Mouse (Mus musculus): ENCODE data around the gene Capn8. TPM values are rescaled to one million over a fixed set of nuclear protein-coding genes. Genes with fewer than 3 reads are reported as not detected.

Capn8 gene
- polyA plus RNA-seq, 1 experiment = 0.03 TPM

DNA sequence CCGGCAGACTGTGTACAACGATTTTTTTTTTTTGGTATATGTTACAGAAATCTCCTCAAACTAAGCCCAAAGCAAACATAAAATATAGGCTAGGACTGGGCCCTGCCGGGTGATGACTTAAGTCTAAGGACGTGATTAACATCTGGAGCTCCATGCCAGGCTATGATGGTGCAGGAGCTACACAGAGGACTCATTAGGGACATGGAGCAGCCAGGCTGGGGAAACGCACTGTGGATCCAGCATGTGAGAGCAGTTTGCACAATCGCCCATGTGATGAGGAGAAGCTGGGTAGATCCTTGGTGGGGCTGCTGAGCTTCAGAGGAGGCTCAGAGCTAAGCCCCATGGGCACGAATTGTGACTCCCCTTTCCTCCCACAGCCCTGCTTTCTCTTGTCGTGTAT lies 14.0 kb upstream of the Capn8 start:
- 76% methylated on average over 8 of the region's 8 CpGs for WGBS
- no peak for DNase-seq
- TF ChIP-seq POLR2A (IDR thresholded peaks at IDR 0.05; ENCODE audit: low read depth, low read length) (no peak), CTCF (conservative IDR thresholded peaks at IDR 0.05; ENCODE audit: insufficient read depth, insufficient read length, low read depth, low read length) (no peak)
- no peaks in the 10 kb centered on the region for H3K4me1 ChIP-seq (ENCODE audit: control insufficient read depth, insufficient read depth, low read length)
- H3K4me3 ChIP-seq (ENCODE audit: insufficient read depth, low read depth, low read length) = no peak overlapping the region
- H3K27ac ChIP-seq (ENCODE audit: insufficient read depth, low read depth, low read length) = no peak overlapping the region
- H3K27me3 ChIP-seq (replicated peaks; ENCODE audit: control insufficient read depth, insufficient read depth, low read length) = no peaks in the 10 kb centered on the region
- H3K36me3 ChIP-seq (ENCODE audit: control insufficient read depth, insufficient read depth, low read length) = no peaks in the 10 kb centered on the region

- H3K27ac ChIP-seq (ENCODE audit: insufficient read depth, low read depth, low read length) = no peak overlapping the region
- H3K4me3 ChIP-seq (ENCODE audit: insufficient read depth, low read depth, low read length) = no peak overlapping the region
- WGBS = 66% methylated on average over 12 of the region's 12 CpGs
- DNase-seq = peak; percentile 48
- no peaks in the 10 kb centered on the region for H3K27me3 ChIP-seq (replicated peaks; ENCODE audit: control insufficient read depth, insufficient read depth, low read length)
- TF ChIP-seq POLR2A (IDR thresholded peaks at IDR 0.05; ENCODE audit: low read depth, low read length) (no peak), CTCF (conservative IDR thresholded peaks at IDR 0.05; ENCODE audit: insufficient read depth, insufficient read length, low read depth, low read length) (peak; percentile 86)
- no peaks in the 10 kb centered on the region for H3K36me3 ChIP-seq (ENCODE audit: control insufficient read depth, insufficient read depth, low read length)
- H3K4me1 ChIP-seq (ENCODE audit: control insufficient read depth, insufficient read depth, low read length) = no peaks in the 10 kb centered on the region
These were observed 11.0 kb upstream of the Capn8 start for GRCm38 (mm10) chr1:182553649-182554375.

GRCm38 (mm10) chr1:182558271-182558670 lies 6.5 kb upstream of the Capn8 start:
- TF ChIP-seq CTCF (conservative IDR thresholded peaks at IDR 0.05; ENCODE audit: insufficient read depth, insufficient read length, low read depth, low read length) (no peak), POLR2A (IDR thresholded peaks at IDR 0.05; ENCODE audit: low read depth, low read length) (no peak)
- 81% methylated on average over 4 of the region's 4 CpGs for WGBS
- no peaks in the 10 kb centered on the region for H3K4me1 ChIP-seq (ENCODE audit: control insufficient read depth, insufficient read depth, low read length)

GRCm38 (mm10) chr1:182559530-182559929 lies 5.3 kb upstream of the Capn8 start:
- TF ChIP-seq CTCF (conservative IDR thresholded peaks at IDR 0.05; ENCODE audit: insufficient read depth, insufficient read length, low read depth, low read length) = no peak
- TF ChIP-seq POLR2A (IDR thresholded peaks at IDR 0.05; ENCODE audit: low read depth, low read length) = no peak
- no peak overlapping the region for H3K4me3 ChIP-seq (ENCODE audit: insufficient read depth, low read depth, low read length)
- H3K36me3 ChIP-seq (ENCODE audit: control insufficient read depth, insufficient read depth, low read length) = no peaks in the 10 kb centered on the region
- no peaks in the 10 kb centered on the region for H3K27me3 ChIP-seq (replicated peaks; ENCODE audit: control insufficient read depth, insufficient read depth, low read length)
- DNase-seq = no peak
- WGBS = 83% methylated on average over 11 of the region's 11 CpGs
- no peaks in the 10 kb centered on the region for H3K4me1 ChIP-seq (ENCODE audit: control insufficient read depth, insufficient read depth, low read length)
- H3K27ac ChIP-seq (ENCODE audit: insufficient read depth, low read depth, low read length) = no peak overlapping the region

More at GRCm38 (mm10) chr1:182558271-182558670, 6.5 kb upstream of the Capn8 start:
- no peak overlapping the region for H3K27ac ChIP-seq (ENCODE audit: insufficient read depth, low read depth, low read length)
- no peaks in the 10 kb centered on the region for H3K36me3 ChIP-seq (ENCODE audit: control insufficient read depth, insufficient read depth, low read length)
- H3K27me3 ChIP-seq (replicated peaks; ENCODE audit: control insufficient read depth, insufficient read depth, low read length) = no peaks in the 10 kb centered on the region
- no peak overlapping the region for H3K4me3 ChIP-seq (ENCODE audit: insufficient read depth, low read depth, low read length)
- no peak for DNase-seq

GRCm38 (mm10) chr1:182560390-182561098 lies 4.3 kb upstream of the Capn8 start:
- DNase-seq = peak; percentile 36
- WGBS = 12% methylated on average over 3 of the region's 3 CpGs
- Histone ChIP-seq H3K4me1 (ENCODE audit: control insufficient read depth, insufficient read depth, low read length) (no peaks in the 10 kb centered on the region), H3K27ac (ENCODE audit: insufficient read depth, low read depth, low read length) (no peak overlapping the region), H3K27me3 (replicated peaks; ENCODE audit: control insufficient read depth, insufficient read depth, low read length) (no peaks in the 10 kb centered on the region), H3K36me3 (ENCODE audit: control insufficient read depth, insufficient read depth, low read length) (no peaks in the 10 kb centered on the region), H3K4me3 (ENCODE audit: insufficient read depth, low read depth, low read length) (no peak overlapping the region)
- TF ChIP-seq CTCF (conservative IDR thresholded peaks at IDR 0.05; ENCODE audit: insufficient read depth, insufficient read length, low read depth, low read length) (peak; percentile 82), POLR2A (IDR thresholded peaks at IDR 0.05; ENCODE audit: low read depth, low read length) (no peak)

GRCm38 (mm10) chr1:182561945-182562514 lies 2.8 kb upstream of the Capn8 start:
- H3K36me3 ChIP-seq (ENCODE audit: control insufficient read depth, insufficient read depth, low read length) = no peaks in the 10 kb centered on the region
- H3K27ac ChIP-seq (ENCODE audit: insufficient read depth, low read depth, low read length) = no peak overlapping the region
- H3K27me3 ChIP-seq (replicated peaks; ENCODE audit: control insufficient read depth, insufficient read depth, low read length) = no peaks in the 10 kb centered on the region
- no peak for DNase-seq
- no peaks in the 10 kb centered on the region for H3K4me1 ChIP-seq (ENCODE audit: control insufficient read depth, insufficient read depth, low read length)
- no peak for TF ChIP-seq CTCF (conservative IDR thresholded peaks at IDR 0.05; ENCODE audit: insufficient read depth, insufficient read length, low read depth, low read length)
- WGBS = 79% methylated on average over 11 of the region's 11 CpGs
- no peak overlapping the region for H3K4me3 ChIP-seq (ENCODE audit: insufficient read depth, low read depth, low read length)
